Mouse (Mus musculus) left cerebral cortex, postnatal 25 days (tissue): ENCODE measurements around the gene Zg16. TPM values are rescaled to one million over a fixed set of nuclear protein-coding genes. Genes with fewer than 3 reads are reported as not detected.
"Not testable (repeated sequence)": the region's sequence is repeated elsewhere in the genome, so short reads cannot be mapped to it uniquely, and the experiment has no call there.

Experiments
- DNase-seq, 2 experiments: peaks; one replicate each; pipeline ENCODE4 v3.0.0; 2022; ENCODE audit warnings: low spot score in 2 of 2, mixed read lengths in 1 of 2
- intact Hi-C: fragments of 180-260 bp; cut with DNase I; formaldehyde crosslinking; loops from one replicate; pipeline ENCODE4 v1.15.1; 2025
- total RNA-seq, 2 experiments: library from RNA; stranded (reverse); gene quantifications; 2 replicates each; pipeline ENCODE4 v1.2.3; 2021

Zg16 gene
- total RNA-seq, 2 experiments from 2014 or later: not detected

GRCm38 (mm10) chr7:127110239-127111007 lies 23.3 kb upstream of the Zg16 start:
- DNase-seq: peak; percentile 81 to 83
- intact Hi-C loops: loop anchor here (2.0 kb wide), 2 partner anchors 280 to 288 kb away; partner anchors contain the start of gene 4930451I11Rik

- DNase-seq: no peak
- intact Hi-C loops: loop anchor here (2.0 kb wide), 1 partner anchor 89 kb away; the partner anchor contains the start of genes Pagr1a and Pagr1b
Observed at GRCm38 (mm10) chr7:127105551-127105950, 18.4 kb upstream of the Zg16 start.

GRCm38 (mm10) chr7:127104560-127105332 lies 17.6 kb upstream of the Zg16 start:
- intact Hi-C loops: loop anchor here (2.0 to 5.0 kb wide), 3 partner anchors 62 to 117 kb away; partner anchors contain the start of genes Kif22, Pagr1a and Pagr1b
- DNase-seq: peak; percentile 82 to 87

- intact Hi-C loops: loop anchor here (2.0 to 5.0 kb wide), 3 partner anchors 62 to 117 kb away; partner anchors contain the start of genes Kif22, Pagr1a and Pagr1b
- DNase-seq: no peak
Observed at GRCm38 (mm10) chr7:127103960-127104359, 16.8 kb upstream of the Zg16 start.

- DNase-seq: no peak
Observed at GRCm38 (mm10) chr7:127102148-127102547, 15.0 kb upstream of the Zg16 start.

GRCm38 (mm10) chr7:127101451-127102016 lies 14.4 kb upstream of the Zg16 start:
- no peak for DNase-seq
- intact Hi-C loops: loop anchor here (5.0 kb wide), 2 partner anchors 59 to 114 kb away; partner anchors contain the start of gene Kif22

More at GRCm38 (mm10) chr7:127102148-127102547, 15.0 kb upstream of the Zg16 start:
- intact Hi-C loops: loop anchor here (5.0 kb wide), 2 partner anchors 60 to 115 kb away; partner anchors contain the start of gene Kif22

- intact Hi-C loops: loop anchor here (5.0 kb wide), 1 partner anchor 42 kb away; no protein-coding TSS in a partner anchor
- no peak for DNase-seq
Observed at GRCm38 (mm10) chr7:127099528-127099927, 12.4 kb upstream of the Zg16 start.

GRCm38 (mm10) chr7:127098950-127099349 lies 11.8 kb upstream of the Zg16 start:
- DNase-seq: no peak
- intact Hi-C loops: loop anchor here (5.0 kb wide), 1 partner anchor 42 kb away; no protein-coding TSS in a partner anchor

GRCm38 (mm10) chr7:127098521-127098920 lies 11.4 kb upstream of the Zg16 start:
- intact Hi-C loops: loop anchor here (5.0 kb wide), 1 partner anchor 41 kb away; no protein-coding TSS in a partner anchor
- DNase-seq: no peak

- intact Hi-C loops: loop anchor here (5.0 kb wide), 1 partner anchor 39 kb away; no protein-coding TSS in a partner anchor
- no peak for DNase-seq
Observed at GRCm38 (mm10) chr7:127096456-127096855, 9.3 kb upstream of the Zg16 start.

GRCm38 (mm10) chr7:127093914-127094313 lies 6.8 kb upstream of the Zg16 start:
- no peak for DNase-seq
- intact Hi-C loops: no loop called here

GRCm38 (mm10) chr7:127091114-127091896 lies 4.2 kb upstream of the Zg16 start, which contains the start of gene AI467606:
TSS of gene AI467606 (plus strand) at chr7:127091359.
- intact Hi-C loops: no loop called here
- no peak for DNase-seq

GRCm38 (mm10) chr7:127090154-127091113 lies 3.3 kb upstream of the Zg16 start:
- no peak for DNase-seq
- intact Hi-C loops: no loop called here

GRCm38 (mm10) chr7:127088901-127089845 lies 2.0 kb upstream of the Zg16 start:
- intact Hi-C loops: no loop called here
- DNase-seq: no peak

- DNase-seq: no peak
- intact Hi-C loops: no loop called here
Observed at GRCm38 (mm10) chr7:127088083-127088482, 955 bp upstream of the Zg16 start.

GRCm38 (mm10) chr7:127085751-127086150 lies 1.4 kb downstream of the Zg16 start:
- intact Hi-C loops, DNase-seq: not testable (repeated sequence)

GRCm38 (mm10) chr7:127084794-127085193 lies 2.3 kb downstream of the Zg16 start:
- intact Hi-C loops: no loop called here
- DNase-seq: no peak
